Mouse (Mus musculus) embryonic facial prominence, embryonic 11.5 days (tissue): Measurements from ENCODE around the gene B4galt5. TPM values are rescaled to one million over a fixed set of nuclear protein-coding genes. Genes with fewer than 3 reads are reported as not detected.
A peak's percentile ranks its signal among the peaks of the same experiment; 100 is the strongest.

Experiments
- ATAC-seq: fragments of 200-750 bp; cut with Nextera tagmentation; replicated peaks from 2 replicates; pipeline ENCODE4 v1.8.0; 2017; ENCODE audit warnings: low read depth; ENCODE audit not compliant: insufficient number of reproducible peaks, low FRiP score, low TSS enrichment
- DNase-seq: peaks from one replicate; pipeline ENCODE4 v3.0.0-alpha.2; 2015; ENCODE audit warnings: low spot score
- H3K27ac ChIP-seq: fragments of 300-500 bp; sonication (generic); replicated peaks from 2 replicates; pipeline ENCODE4 v1.5.1; 2014; ENCODE audit warnings: mild to moderate bottlenecking, low read depth, low read length, control low read depth
- H3K27me3 ChIP-seq: fragments of 300-500 bp; sonication (generic); 2 replicates; pipeline ENCODE4 v1.6.1; 2014; ENCODE audit warnings: mild to moderate bottlenecking, low read length, moderate library complexity, mixed read lengths; ENCODE audit not compliant: control insufficient read depth, insufficient read depth
- H3K36me3 ChIP-seq: fragments of 300-500 bp; sonication (generic); replicated peaks from 2 replicates; pipeline ENCODE4 v1.6.1; 2014; ENCODE audit warnings: low read depth, mild to moderate bottlenecking, low read length, moderate library complexity, mixed read lengths; ENCODE audit not compliant: control insufficient read depth, insufficient read depth
- H3K4me1 ChIP-seq: fragments of 300-500 bp; sonication (generic); 2 replicates; pipeline ENCODE4 v1.6.1; 2014; ENCODE audit warnings: low read length, mixed read lengths; ENCODE audit not compliant: control insufficient read depth, insufficient read depth
- H3K4me2 ChIP-seq: fragments of 300-500 bp; sonication (generic); 2 replicates; pipeline ENCODE4 v1.6.1; 2014; ENCODE audit warnings: low read depth, mild to moderate bottlenecking, control low read depth, low read length, moderate library complexity
- H3K4me3 ChIP-seq: fragments of 300-500 bp; sonication (generic); 2 replicates; pipeline ENCODE4 v1.5.1; 2014; ENCODE audit warnings: low read depth, low read length, control low read depth
- H3K9ac ChIP-seq: fragments of 300-500 bp; sonication (generic); replicated peaks from 2 replicates; pipeline ENCODE4 v1.6.1; 2014; ENCODE audit warnings: mild to moderate bottlenecking, control low read depth, low read length
- H3K9me3 ChIP-seq: fragments of 300-500 bp; sonication (generic); replicated peaks from 2 replicates; pipeline ENCODE4 v1.6.1; 2016; ENCODE audit warnings: mild to moderate bottlenecking, low read length, inconsistent platforms, mixed read lengths; ENCODE audit not compliant: control insufficient read depth
- WGBS: fragments of 180-500 bp; shearing (Covaris S2); extraction: QIAGEN DNeasy Blood & Tissue Kit; methylation state at CpG from one replicate; pipeline ENCODE4 v1.1.7; 2014; 5-methylcytosine and 5-hydroxymethylcytosine counted together
- polyA plus RNA-seq: library from polyadenylated mRNA; unstranded; fragments of >200 nt; fragmentation: Nextera tagmentation; extraction: Ambion mirVana; gene quantifications from 2 replicates; pipeline ENCODE4 v1.2.1, GENCODE M21; 2014

B4galt5 gene
- polyA plus RNA-seq, 1 experiment from 2014 or later, result 17.0 TPM

GRCm38 (mm10) chr2:167380615-167381285 lies 31.8 kb upstream of the B4galt5 start:
- Histone ChIP-seq H3K9ac (0 out of 2 replicates have a peak overlapping the region, but pooled peaks have one; percentile 9), H3K4me1 (no peaks in the 10 kb centered on the region), H3K9me3 (no peaks in the 10 kb centered on the region), H3K4me2 (no peak overlapping the region), H3K27me3 (no peaks in the 10 kb centered on the region), H3K36me3 (no peaks in the 10 kb centered on the region), H3K27ac (no peak overlapping the region), H3K4me3 (no peak overlapping the region)
- no peak for ATAC-seq
- 63% methylated on average over 7 of the region's 7 CpGs for WGBS
- DNase-seq, result no peak

GRCm38 (mm10) chr2:167378972-167379371 lies 30.0 kb upstream of the B4galt5 start:
- DNase-seq, result no peak

GRCm38 (mm10) chr2:167377697-167378096 lies 28.7 kb upstream of the B4galt5 start:
- H3K4me1 ChIP-seq, result no peaks in the 10 kb centered on the region
- H3K9me3 ChIP-seq, result no peaks in the 10 kb centered on the region
- no peak overlapping the region for H3K4me3 ChIP-seq
- H3K36me3 ChIP-seq, result no peaks in the 10 kb centered on the region
- no peak overlapping the region for H3K9ac ChIP-seq
- ATAC-seq (no peak), DNase-seq (no peak)
- H3K27ac ChIP-seq, result no peak overlapping the region
- 41% methylated on average over 3 of the region's 3 CpGs for WGBS
- no peaks in the 10 kb centered on the region for H3K27me3 ChIP-seq
- no peak overlapping the region for H3K4me2 ChIP-seq

More at GRCm38 (mm10) chr2:167378972-167379371, 30.0 kb upstream of the B4galt5 start:
- Histone ChIP-seq H3K9ac (no peak overlapping the region), H3K27me3 (no peaks in the 10 kb centered on the region), H3K9me3 (no peaks in the 10 kb centered on the region), H3K36me3 (no peaks in the 10 kb centered on the region), H3K4me3 (no peak overlapping the region), H3K27ac (no peak overlapping the region), H3K4me1 (no peaks in the 10 kb centered on the region), H3K4me2 (no peak overlapping the region)
- ATAC-seq, result no peak
- WGBS, result 52% methylated on average over 4 of the region's 4 CpGs

- H3K9ac ChIP-seq, result no peak overlapping the region
- ATAC-seq (no peak), DNase-seq (no peak)
- no peaks in the 10 kb centered on the region for H3K36me3 ChIP-seq
- H3K27ac ChIP-seq, result no peak overlapping the region
- H3K9me3 ChIP-seq, result no peaks in the 10 kb centered on the region
- H3K4me3 ChIP-seq, result no peak overlapping the region
- no peaks in the 10 kb centered on the region for H3K27me3 ChIP-seq
- H3K4me2 ChIP-seq, result no peak overlapping the region
- H3K4me1 ChIP-seq, result no peaks in the 10 kb centered on the region
- 80% methylated on average over 8 of the region's 8 CpGs for WGBS
Observed at GRCm38 (mm10) chr2:167376160-167376564, 27.2 kb upstream of the B4galt5 start.

GRCm38 (mm10) chr2:167375688-167376087 lies 26.7 kb upstream of the B4galt5 start:
- no peaks in the 10 kb centered on the region for H3K4me1 ChIP-seq
- H3K9ac ChIP-seq, result no peak overlapping the region
- ATAC-seq (no peak), DNase-seq (no peak)
- no peak overlapping the region for H3K4me2 ChIP-seq
- H3K9me3 ChIP-seq, result no peaks in the 10 kb centered on the region
- H3K36me3 ChIP-seq, result no peaks in the 10 kb centered on the region
- no peaks in the 10 kb centered on the region for H3K27me3 ChIP-seq
- 92% methylated on average over 5 of the region's 5 CpGs for WGBS
- H3K4me3 ChIP-seq, result no peak overlapping the region
- no peak overlapping the region for H3K27ac ChIP-seq

- 80% methylated on average over 9 of the region's 9 CpGs for WGBS
- Histone ChIP-seq H3K9ac (no peak overlapping the region), H3K9me3 (no peaks in the 10 kb centered on the region), H3K4me3 (no peak overlapping the region), H3K27ac (no peak overlapping the region), H3K4me1 (no peaks in the 10 kb centered on the region), H3K27me3 (no peaks in the 10 kb centered on the region), H3K36me3 (no peaks in the 10 kb centered on the region), H3K4me2 (no peak overlapping the region)
- ATAC-seq (no peak), DNase-seq (no peak)
Observed at GRCm38 (mm10) chr2:167375135-167375534, 26.2 kb upstream of the B4galt5 start.

GRCm38 (mm10) chr2:167374191-167374805 lies 25.3 kb upstream of the B4galt5 start:
- no peak for DNase-seq
- no peak overlapping the region for H3K4me2 ChIP-seq
- no peaks in the 10 kb centered on the region for H3K9me3 ChIP-seq
- 92% methylated on average over 12 of the region's 12 CpGs for WGBS
- no peak overlapping the region for H3K4me3 ChIP-seq
- H3K9ac ChIP-seq, result no peak overlapping the region
- H3K4me1 ChIP-seq, result no peaks in the 10 kb centered on the region
- ATAC-seq, result no peak
- H3K27ac ChIP-seq, result no peak overlapping the region
- H3K27me3 ChIP-seq, result no peaks in the 10 kb centered on the region
- no peaks in the 10 kb centered on the region for H3K36me3 ChIP-seq

GRCm38 (mm10) chr2:167373266-167373665 lies 24.3 kb upstream of the B4galt5 start:
- no peak for DNase-seq
- H3K4me3 ChIP-seq, result no peak overlapping the region
- 90% methylated on average over 5 of the region's 5 CpGs for WGBS
- H3K4me1 ChIP-seq, result no peaks in the 10 kb centered on the region
- no peaks in the 10 kb centered on the region for H3K9me3 ChIP-seq
- no peaks in the 10 kb centered on the region for H3K36me3 ChIP-seq
- ATAC-seq, result no peak
- H3K27me3 ChIP-seq, result no peaks in the 10 kb centered on the region
- H3K27ac ChIP-seq, result no peak overlapping the region
- no peak overlapping the region for H3K4me2 ChIP-seq
- no peak overlapping the region for H3K9ac ChIP-seq
